In genomic region chr13:60467821-60468579, GRCm38 (mm10) we compare ENCODE assay signal across 7 mouse cellular contexts.
DNase-seq lines count a peak whose midpoint lies in the region; ATAC-seq and TF ChIP-seq lines count a peak whose summit lies in the region.

No protein-coding gene starts in this region.

- 20% methylated on average over 11 of the region's 11 CpGs for WGBS in neural tube, embryonic 15.5 days
- 22% methylated on average over 11 of the region's 11 CpGs for WGBS in heart, postnatal 0 days

- peak; percentile 67 for DNase-seq in neural tube, embryonic 10.5 days (ENCODE audit: extremely low spot score, low spot score)
- DNase-seq in ZHBTc4 (ENCODE audit: low read depth, low spot score): peak; percentile 49
- DNase-seq in cerebellum, postnatal 25 days: peak; percentile 55 to 72
- peak; percentile 66 for DNase-seq in heart, postnatal 0 days (ENCODE audit: low spot score)
- DNase-seq in left cerebral cortex, postnatal 36 days (ENCODE audit: low spot score in 2 of 2): peak; percentile 36 to 59
- peak; percentile 2 to 5 for DNase-seq in natural killer cell, adult 2 months (ENCODE audit: low spot score in 2 of 2)

- no peak overlapping the region for H3K9ac ChIP-seq in neural tube, embryonic 15.5 days (replicated peaks)
- H3K9ac ChIP-seq in heart, postnatal 0 days (replicated peaks; ENCODE audit: low read depth, low read length): no peak overlapping the region

- H3K4me2 ChIP-seq in neural tube, embryonic 15.5 days: no peak overlapping the region
- no peak overlapping the region for H3K4me2 ChIP-seq in heart, postnatal 0 days (ENCODE audit: low read depth, low read length)

- no peak for TF ChIP-seq EP300 in heart, postnatal 0 days (IDR thresholded peaks at IDR 0.05; ENCODE audit: low read depth)

- peaks cover 5% of the 10 kb centered on the region for H3K4me1 ChIP-seq in neural tube, embryonic 15.5 days
- no peaks in the 10 kb centered on the region for H3K4me1 ChIP-seq in heart, postnatal 0 days (ENCODE audit: control insufficient read depth, insufficient read depth)

- intact Hi-C loops in left cerebral cortex, postnatal 36 days (cut with DNase I): loop anchor here (2.0 to 5.0 kb wide), 4 partner anchors 291 to 625 kb away; partner anchors contain the start of gene Gas1

- ATAC-seq in neural tube, embryonic 15.5 days (ENCODE audit: low FRiP score): no peak
- no peak for ATAC-seq in heart, postnatal 0 days (ENCODE audit: insufficient read depth, low read depth)

- H3K27ac ChIP-seq in neural tube, embryonic 15.5 days (replicated peaks): no peak overlapping the region
- H3K27ac ChIP-seq in heart, postnatal 0 days (ENCODE audit: low read depth): no peak overlapping the region

- H3K9me3 ChIP-seq in neural tube, embryonic 15.5 days (replicated peaks): no peaks in the 10 kb centered on the region
- no peaks in the 10 kb centered on the region for H3K9me3 ChIP-seq in heart, postnatal 0 days (replicated peaks; ENCODE audit: control insufficient read depth, low read length)

- no peak overlapping the region for H3K4me3 ChIP-seq in neural tube, embryonic 15.5 days (replicated peaks)
- no peak overlapping the region for H3K4me3 ChIP-seq in heart, postnatal 0 days (ENCODE audit: low read depth, low read length)

- H3K36me3 ChIP-seq in neural tube, embryonic 15.5 days: no peaks in the 10 kb centered on the region
- no peaks in the 10 kb centered on the region for H3K36me3 ChIP-seq in heart, postnatal 0 days (replicated peaks; ENCODE audit: control insufficient read depth, insufficient read depth, low read length)

- no peaks in the 10 kb centered on the region for H3K27me3 ChIP-seq in neural tube, embryonic 15.5 days (replicated peaks)
- H3K27me3 ChIP-seq in heart, postnatal 0 days (ENCODE audit: control insufficient read depth, insufficient read depth, low read length): no peaks in the 10 kb centered on the region

- TF ChIP-seq CTCF in heart, postnatal 0 days (IDR thresholded peaks at IDR 0.05; ENCODE audit: low read depth): peak; percentile 89

Comparison
In these comparisons a context has a peak if more than half of its experiments do, and no peak if none do; other contexts are left out.
1. DNase-seq: peak in every context shown above with its lines; median percentile 67 in neural tube, embryonic 10.5 days; 66 in heart, postnatal 0 days; 64 in cerebellum, postnatal 25 days; 49 in ZHBTc4; 48 in left cerebral cortex, postnatal 36 days; 4 in natural killer cell, adult 2 months.